Mouse (Mus musculus) limb, embryonic 11.5 days (tissue): Measurements from ENCODE around the gene Acad10. TPM values are rescaled to one million over a fixed set of nuclear protein-coding genes. Genes with fewer than 3 reads are reported as not detected.

Experiments
- ATAC-seq: fragments of 200-750 bp; cut with Nextera tagmentation; 2 replicates; pipeline ENCODE4 v1.8.0; 2017; ENCODE audit warnings: low read depth; ENCODE audit not compliant: insufficient number of reproducible peaks, low FRiP score, low TSS enrichment
- DNase-seq: peaks from one replicate; pipeline ENCODE4 v3.0.0-alpha.2; 2015; ENCODE audit warnings: low spot score
- H3K27ac ChIP-seq: fragments of 300-500 bp; sonication (generic); replicated peaks from 2 replicates; pipeline ENCODE4 v1.5.1; 2014; ENCODE audit warnings: low read depth, mild to moderate bottlenecking, low read length
- H3K27me3 ChIP-seq: fragments of 300-500 bp; sonication (generic); 2 replicates; pipeline ENCODE4 v1.6.1; 2014; ENCODE audit warnings: mild to moderate bottlenecking, low read length, mixed read lengths; ENCODE audit not compliant: control insufficient read depth, insufficient read depth
- H3K36me3 ChIP-seq: fragments of 300-500 bp; sonication (generic); 2 replicates; pipeline ENCODE4 v1.6.1; 2014; ENCODE audit warnings: mild to moderate bottlenecking, low read length, moderate library complexity, mixed read lengths; ENCODE audit not compliant: control insufficient read depth, insufficient read depth
- H3K4me1 ChIP-seq: fragments of 300-500 bp; sonication (generic); 2 replicates; pipeline ENCODE4 v1.6.1; 2014; ENCODE audit warnings: low read length, mixed read lengths; ENCODE audit not compliant: control insufficient read depth, insufficient read depth
- H3K4me2 ChIP-seq: fragments of 300-500 bp; sonication (generic); 2 replicates; pipeline ENCODE4 v1.6.1; 2014; ENCODE audit warnings: low read depth, mild to moderate bottlenecking, moderate library complexity; ENCODE audit not compliant: severe bottlenecking
- H3K4me3 ChIP-seq: fragments of 300-500 bp; sonication (generic); 2 replicates; pipeline ENCODE4 v1.5.1; 2014; ENCODE audit warnings: low read depth, low read length
- H3K9ac ChIP-seq: fragments of 300-500 bp; sonication (generic); 2 replicates; pipeline ENCODE4 v1.6.1; 2014; ENCODE audit warnings: mild to moderate bottlenecking, low read length
- H3K9me3 ChIP-seq: fragments of 300-500 bp; sonication (generic); 2 replicates; pipeline ENCODE4 v1.6.1; 2016; ENCODE audit warnings: low read length; ENCODE audit not compliant: control insufficient read depth
- WGBS: fragments of 180-500 bp; shearing (Covaris S2); extraction: QIAGEN DNeasy Blood & Tissue Kit; methylation state at CpG from one replicate; pipeline ENCODE4 v1.1.7; 2014; 5-methylcytosine and 5-hydroxymethylcytosine counted together
- polyA plus RNA-seq: library from polyadenylated mRNA; unstranded; fragments of >200 nt; fragmentation: Nextera tagmentation; extraction: Ambion mirVana; gene quantifications from 2 replicates; pipeline ENCODE4 v1.2.1, GENCODE M21; 2014

Acad10 gene
- polyA plus RNA-seq, result 1.3 and 1.7 TPM in 2 replicates

DNA sequence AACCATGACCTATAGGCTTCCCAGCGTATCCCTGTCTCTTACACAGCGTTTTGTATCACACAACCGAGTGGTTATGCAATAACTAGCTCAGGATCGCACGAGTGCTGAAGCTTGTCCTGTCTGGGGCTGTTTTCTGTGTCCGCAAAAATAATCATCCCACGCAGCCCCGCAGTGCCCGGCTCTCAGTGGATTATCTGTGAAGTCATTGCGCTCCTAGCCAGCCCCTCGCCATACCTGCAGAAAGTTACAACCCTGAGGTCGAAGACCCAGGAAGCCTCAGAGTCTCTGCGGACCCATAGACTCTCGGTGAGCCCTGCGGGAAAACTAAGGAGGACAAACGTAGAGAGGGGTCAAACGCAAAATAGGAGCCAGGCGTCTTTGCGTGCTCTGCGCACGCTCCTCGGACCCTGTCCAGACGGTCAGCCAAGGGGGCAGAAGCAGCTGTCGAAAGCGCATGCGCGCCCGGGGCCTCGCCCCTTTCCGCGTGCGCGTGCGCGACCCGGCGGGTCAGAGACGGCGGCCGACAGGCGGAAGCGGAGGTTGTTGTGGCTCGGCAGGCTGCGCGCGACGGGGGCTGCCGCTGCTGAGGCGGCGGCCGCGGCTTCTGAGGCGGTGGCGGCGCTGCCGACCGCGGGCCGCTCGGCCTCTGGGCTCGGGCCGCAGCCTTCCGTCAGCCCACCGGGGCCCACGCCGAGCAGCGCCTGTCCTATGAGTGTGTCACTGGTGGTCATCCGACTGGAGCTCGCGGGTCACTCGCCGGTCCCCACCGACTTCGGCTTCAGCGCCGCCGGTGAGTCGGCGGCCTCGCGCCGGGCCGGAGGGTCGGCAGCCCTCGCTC lies at the start of gene Acad10, which contains the start of gene Brap:
TSS of gene Acad10 (minus strand) at position 456 of the 838 bp plus-strand sequence.
TSS of gene Brap (plus strand) at position 505 of the 838 bp plus-strand sequence.
- WGBS, result 2% methylated on average over 85 of the region's 85 CpGs
- H3K4me3 ChIP-seq, result peak within 1 kb of the TSS; percentile 56
- DNase-seq (peak; percentile 96), ATAC-seq (peak; percentile 75)
- no peaks in the 10 kb centered on the region for H3K9me3 ChIP-seq
- H3K27me3 ChIP-seq, result no peaks in the 10 kb centered on the region
- H3K4me2 ChIP-seq, result peak within 1 kb of the TSS; percentile 92
- H3K9ac ChIP-seq, result peak within 1 kb of the TSS; percentile 59
- H3K36me3 ChIP-seq, result peaks cover 10% of the 10 kb centered on the region; the same call in 1 of the 2 replicates
- no peak within 1 kb of the TSS; the same call in 1 of the 2 replicates for H3K27ac ChIP-seq
- H3K4me1 ChIP-seq, result peaks cover 6% of the 10 kb centered on the region

DNA sequence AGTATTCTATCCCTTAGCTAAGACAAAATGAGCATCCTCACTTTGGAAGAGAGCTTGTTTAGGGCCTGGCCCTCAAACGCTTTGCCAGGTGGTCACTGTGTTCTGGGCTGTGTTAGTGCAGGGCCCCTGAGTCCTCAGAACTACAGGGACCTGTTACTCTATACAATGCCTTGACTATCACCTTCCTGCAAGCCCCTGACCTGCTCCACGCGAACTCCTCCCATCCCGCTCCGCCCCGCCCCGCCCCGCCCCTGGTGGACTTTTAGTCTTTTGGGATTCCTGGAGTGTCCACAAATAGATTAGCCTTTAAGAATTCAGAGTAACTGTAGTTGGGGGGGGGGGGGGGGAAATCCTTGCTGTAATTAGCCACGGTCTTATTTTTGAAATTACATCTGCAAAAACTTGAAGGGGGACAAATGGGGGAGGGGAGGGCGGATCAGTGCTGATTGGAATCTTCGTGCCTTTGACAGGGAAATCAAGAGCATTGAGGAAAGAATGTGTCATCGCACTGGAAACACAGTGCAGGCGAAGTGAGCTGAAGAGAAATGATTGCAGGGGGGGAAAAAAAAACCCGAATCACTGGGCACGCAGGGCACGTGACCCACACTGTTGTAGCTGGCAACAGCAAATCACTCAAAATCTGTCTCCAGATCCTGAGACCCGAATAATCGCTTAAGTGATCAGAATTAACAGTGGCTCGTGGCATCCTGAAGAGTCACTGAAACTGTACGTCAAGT lies 44.4 kb upstream of the Acad10 start:
- peak overlapping the region; percentile 27; the same call in 1 of the 2 replicates for H3K4me2 ChIP-seq
- no peak overlapping the region for H3K9ac ChIP-seq
- 13% methylated on average over 20 of the region's 20 CpGs for WGBS
- no peaks in the 10 kb centered on the region for H3K4me1 ChIP-seq
- no peak for ATAC-seq
- DNase-seq, result no peak
- no peak overlapping the region for H3K27ac ChIP-seq
- H3K27me3 ChIP-seq, result no peaks in the 10 kb centered on the region
- no peaks in the 10 kb centered on the region for H3K36me3 ChIP-seq
- H3K4me3 ChIP-seq, result no peak overlapping the region
- H3K9me3 ChIP-seq, result no peaks in the 10 kb centered on the region

DNA sequence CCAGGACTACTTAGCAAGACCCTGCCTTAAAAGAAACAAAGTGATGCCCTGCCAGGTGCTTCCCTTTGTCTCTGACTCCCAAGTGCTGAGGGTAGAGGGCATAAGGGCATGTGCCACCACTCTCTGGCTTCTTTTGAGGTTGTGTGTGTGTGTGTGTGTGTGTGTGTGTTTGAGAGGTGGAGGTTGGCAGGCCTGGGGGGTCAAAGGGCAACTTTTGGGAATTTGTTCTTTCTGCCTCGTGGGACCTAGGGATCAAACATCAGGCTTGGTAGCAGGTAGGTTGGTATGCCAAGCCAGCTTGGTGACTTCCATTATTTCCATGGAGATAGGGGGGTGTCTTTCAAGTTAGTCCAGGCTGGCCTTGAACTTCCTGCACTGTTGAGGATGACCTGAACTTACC lies 43.0 kb upstream of the Acad10 start:
- Histone ChIP-seq H3K4me2 (no peak overlapping the region), H3K27ac (no peak overlapping the region), H3K36me3 (no peaks in the 10 kb centered on the region), H3K4me1 (no peaks in the 10 kb centered on the region), H3K9me3 (no peaks in the 10 kb centered on the region), H3K9ac (no peak overlapping the region), H3K4me3 (no peak overlapping the region), H3K27me3 (no peaks in the 10 kb centered on the region)
- WGBS, result 53% methylated on average over 1 of the region's 1 CpGs
- ATAC-seq (no peak), DNase-seq (no peak)

DNA sequence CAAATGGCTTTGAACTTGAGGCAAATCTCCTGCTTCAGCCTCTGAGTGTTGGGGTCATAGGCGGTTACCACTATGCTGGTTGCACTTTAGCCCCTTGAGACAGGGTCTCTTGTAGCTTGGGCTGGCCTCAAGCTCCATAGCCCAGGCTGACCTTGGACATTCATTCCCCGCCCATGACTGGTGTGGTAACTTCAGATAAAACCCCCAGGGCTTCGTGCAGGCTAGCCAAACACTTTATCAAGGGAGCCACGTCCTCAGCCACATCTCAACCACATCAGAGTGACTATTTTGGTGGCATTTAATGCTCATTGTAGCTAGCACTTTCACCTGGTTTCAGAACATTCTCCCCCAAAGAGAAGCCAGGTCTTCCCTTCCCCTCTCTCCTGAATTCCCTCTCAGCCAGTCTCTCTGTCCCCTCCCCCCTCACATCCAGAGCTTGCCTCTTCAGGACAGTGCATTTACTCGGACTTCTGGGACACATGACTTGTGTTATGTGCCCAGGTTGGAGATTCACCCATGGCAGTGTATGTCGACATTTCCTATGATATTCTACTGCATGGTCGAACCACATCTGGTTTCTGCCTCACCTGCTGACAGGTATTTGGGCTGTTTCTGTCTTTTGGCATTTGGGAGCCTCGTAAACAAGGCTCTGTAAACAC lies 40.9 kb upstream of the Acad10 start:
- 58% methylated on average over 8 of the region's 8 CpGs for WGBS
- Histone ChIP-seq H3K4me1 (no peaks in the 10 kb centered on the region), H3K9me3 (no peaks in the 10 kb centered on the region), H3K4me2 (no peak overlapping the region), H3K9ac (no peak overlapping the region), H3K36me3 (no peaks in the 10 kb centered on the region), H3K4me3 (no peak overlapping the region), H3K27ac (no peak overlapping the region), H3K27me3 (no peaks in the 10 kb centered on the region)
- no peak for ATAC-seq
- DNase-seq, result no peak

DNA sequence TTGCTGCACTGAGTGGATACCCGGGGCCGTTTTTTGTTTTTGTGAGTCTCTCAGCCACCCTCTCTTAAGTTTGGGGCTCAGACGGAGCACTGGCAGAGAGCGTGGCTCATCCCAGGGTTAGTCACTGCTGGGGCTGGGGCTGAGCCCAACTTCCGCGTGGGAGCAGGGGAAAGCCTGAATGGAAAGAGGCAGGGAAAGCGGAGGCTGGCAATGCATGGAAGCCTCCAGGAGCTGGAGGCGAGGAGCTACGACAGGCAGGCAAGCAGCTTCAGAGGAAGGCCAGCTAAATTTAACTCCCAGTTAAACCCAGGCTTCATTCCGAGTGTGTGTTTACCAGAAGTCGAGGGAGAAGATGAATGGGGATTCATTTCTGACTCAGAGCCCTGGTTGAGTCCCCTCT lies 40.2 kb upstream of the Acad10 start:
- H3K27ac ChIP-seq, result no peak overlapping the region
- H3K9ac ChIP-seq, result 0 out of 2 replicates have a peak overlapping the region, but pooled peaks have one; percentile 12
- WGBS, result 30% methylated on average over 11 of the region's 11 CpGs
- no peaks in the 10 kb centered on the region for H3K4me1 ChIP-seq
- no peak for ATAC-seq
- H3K27me3 ChIP-seq, result no peaks in the 10 kb centered on the region
- no peak for DNase-seq
- H3K4me2 ChIP-seq, result no peak overlapping the region
- no peaks in the 10 kb centered on the region for H3K36me3 ChIP-seq
- no peak overlapping the region for H3K4me3 ChIP-seq
- no peaks in the 10 kb centered on the region for H3K9me3 ChIP-seq

DNA sequence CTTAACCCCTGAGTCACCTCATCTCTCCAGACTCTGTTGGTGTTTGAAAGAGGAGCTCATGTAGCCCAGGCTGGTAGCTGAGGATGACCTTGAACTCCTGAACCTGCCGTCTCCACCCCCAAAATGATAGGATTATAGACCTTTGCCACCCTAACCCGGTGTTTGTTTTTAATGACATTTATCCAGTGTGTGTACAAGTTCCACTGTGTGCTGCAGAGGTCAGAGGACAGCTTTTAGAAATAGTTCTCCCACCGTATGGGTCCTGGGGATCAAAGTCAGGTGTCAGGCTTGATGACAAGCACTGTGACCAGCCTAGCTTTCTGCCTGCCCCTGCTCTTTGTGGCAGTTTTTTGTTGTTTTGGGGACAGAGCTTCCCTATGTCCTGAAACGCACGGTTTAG lies 39.6 kb upstream of the Acad10 start:
- Histone ChIP-seq H3K9me3 (no peaks in the 10 kb centered on the region), H3K4me1 (no peaks in the 10 kb centered on the region), H3K4me3 (no peak overlapping the region), H3K36me3 (no peaks in the 10 kb centered on the region), H3K27ac (no peak overlapping the region), H3K4me2 (no peak overlapping the region), H3K9ac (no peak overlapping the region), H3K27me3 (no peaks in the 10 kb centered on the region)
- 62% methylated on average over 5 of the region's 5 CpGs for WGBS
- DNase-seq, result no peak
- ATAC-seq, result no peak

DNA sequence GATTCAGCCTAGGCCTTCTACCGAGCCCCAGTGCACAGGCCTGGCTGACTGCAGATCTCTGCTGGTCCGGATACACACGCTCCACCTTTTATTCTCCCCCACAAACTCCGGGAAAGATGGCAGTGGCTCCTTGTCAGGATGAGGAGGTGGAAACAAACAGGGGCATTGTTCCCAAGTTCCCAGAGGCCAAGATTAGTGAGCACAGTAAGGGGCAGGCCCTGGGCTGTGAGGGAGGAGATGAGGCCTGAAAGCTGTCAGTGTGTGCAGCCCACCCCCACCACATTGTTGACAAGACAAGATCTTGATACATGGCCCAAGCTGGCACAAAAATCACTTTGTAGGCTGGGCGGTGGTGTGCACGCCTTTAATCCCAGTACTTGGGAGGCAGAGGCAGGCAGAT lies 36.4 kb upstream of the Acad10 start:
- no peak overlapping the region for H3K4me2 ChIP-seq
- H3K4me1 ChIP-seq, result no peaks in the 10 kb centered on the region
- no peak overlapping the region for H3K4me3 ChIP-seq
- H3K27ac ChIP-seq, result no peak overlapping the region
- H3K9ac ChIP-seq, result no peak overlapping the region
- ATAC-seq, result no peak
- H3K9me3 ChIP-seq, result no peaks in the 10 kb centered on the region
- no peaks in the 10 kb centered on the region for H3K27me3 ChIP-seq
- 83% methylated on average over 6 of the region's 6 CpGs for WGBS
- no peaks in the 10 kb centered on the region for H3K36me3 ChIP-seq
- DNase-seq, result no peak

DNA sequence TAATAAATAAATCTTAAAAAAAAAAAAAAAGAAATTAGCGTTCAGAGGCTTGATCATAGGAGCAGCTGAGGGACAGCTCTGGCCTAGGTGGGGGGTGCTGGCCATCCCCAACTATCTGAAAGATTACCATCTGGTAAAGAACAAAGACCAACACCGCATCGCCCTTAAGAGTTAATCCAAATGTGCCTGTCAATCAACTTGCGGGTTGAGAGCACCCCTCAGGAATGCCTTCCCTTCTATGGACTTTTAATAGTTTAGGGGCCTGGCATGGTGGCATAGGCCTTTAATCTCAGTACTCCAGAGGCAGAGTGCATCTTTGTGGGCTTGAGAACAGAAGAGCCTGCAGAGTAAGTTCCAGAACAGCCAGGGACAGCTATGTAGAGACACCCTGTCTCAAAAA lies 32.6 kb upstream of the Acad10 start:
- no peaks in the 10 kb centered on the region for H3K27me3 ChIP-seq
- H3K36me3 ChIP-seq, result no peaks in the 10 kb centered on the region
- 86% methylated on average over 4 of the region's 4 CpGs for WGBS
- ATAC-seq (no peak), DNase-seq (no peak)
- no peak overlapping the region for H3K4me3 ChIP-seq
- no peak overlapping the region for H3K27ac ChIP-seq
- H3K4me1 ChIP-seq, result no peaks in the 10 kb centered on the region
- H3K4me2 ChIP-seq, result no peak overlapping the region
- H3K9me3 ChIP-seq, result no peaks in the 10 kb centered on the region
- H3K9ac ChIP-seq, result no peak overlapping the region
